Mouse (Mus musculus): ENCODE measurements around the gene Dgki. TPM values are rescaled to one million over a fixed set of nuclear protein-coding genes. Genes with fewer than 3 reads are reported as not detected.

Dgki gene
- polyA plus RNA-seq, 1 experiment = not detected

DNA sequence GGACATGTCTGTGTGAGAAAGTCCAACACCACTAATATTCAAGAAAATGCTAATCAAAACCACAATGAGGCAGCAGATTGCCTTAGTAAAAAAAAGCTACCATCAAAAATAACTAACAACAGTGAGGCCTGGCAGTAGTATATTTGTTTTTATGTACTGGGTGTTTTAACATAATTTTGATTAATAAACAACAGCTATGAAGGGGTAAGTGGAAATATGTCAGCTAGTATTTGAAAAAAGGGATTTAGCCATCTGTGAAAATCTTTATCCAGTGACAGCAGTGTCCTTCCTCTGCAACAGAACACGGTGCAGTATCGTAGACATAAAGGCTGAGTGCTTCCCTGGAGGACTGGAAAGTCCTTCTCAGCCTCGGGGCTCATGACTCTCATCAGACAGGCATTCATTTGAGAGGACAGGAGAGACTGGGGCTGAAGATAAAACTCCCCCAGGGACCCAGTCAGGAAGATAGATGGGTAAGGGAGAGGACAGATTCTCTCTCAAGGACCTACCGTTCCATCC lies 252.3 kb downstream of the Dgki start:
- no peak for TF ChIP-seq CTCF (IDR thresholded peaks at IDR 0.05; ENCODE audit: insufficient read depth, low read depth, low read length)
- no peak for TF ChIP-seq POLR2A (IDR thresholded peaks at IDR 0.05; ENCODE audit: insufficient read depth, low read depth, low read length)
- Histone ChIP-seq H3K4me3 (ENCODE audit: insufficient read depth, low read depth, low read length) (no peak overlapping the region), H3K4me1 (ENCODE audit: control insufficient read depth, insufficient read depth, low read length) (peaks cover 2% of the 10 kb centered on the region; the same call in 1 of the 2 replicates), H3K27ac (ENCODE audit: insufficient read depth, low read depth, low read length) (no peak overlapping the region)
- 60% methylated on average over 4 of the region's 4 CpGs for WGBS

- WGBS = 21% methylated on average over 4 of the region's 4 CpGs
- H3K27ac ChIP-seq (ENCODE audit: insufficient read depth, low read depth, low read length) = no peak overlapping the region
- H3K4me3 ChIP-seq (ENCODE audit: insufficient read depth, low read depth, low read length) = no peak overlapping the region
- H3K4me1 ChIP-seq (ENCODE audit: control insufficient read depth, insufficient read depth, low read length) = no peaks in the 10 kb centered on the region
- no peak for TF ChIP-seq CTCF (IDR thresholded peaks at IDR 0.05; ENCODE audit: insufficient read depth, low read depth, low read length)
- TF ChIP-seq POLR2A (IDR thresholded peaks at IDR 0.05; ENCODE audit: insufficient read depth, low read depth, low read length) = no peak
Measured at GRCm38 (mm10) chr6:37046152-37046788, 253.7 kb downstream of the Dgki start.

DNA sequence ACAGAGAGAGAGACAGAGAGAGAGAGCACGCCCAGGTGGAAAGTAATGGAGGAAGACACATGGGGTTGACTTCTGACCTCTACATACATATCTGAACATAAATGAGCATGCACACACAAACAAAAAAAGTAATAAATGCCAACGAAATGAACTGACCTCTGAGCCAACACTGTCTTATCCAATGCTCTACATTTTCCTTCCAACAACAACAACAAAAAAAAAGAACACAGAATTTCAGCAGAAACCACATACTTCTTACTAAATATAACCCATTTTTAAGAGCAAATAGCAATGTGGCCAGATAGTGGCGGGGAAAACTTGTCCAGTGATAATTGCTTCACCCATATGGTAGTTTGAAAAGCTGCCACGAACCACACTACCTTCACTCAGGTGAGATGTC lies 255.2 kb downstream of the Dgki start:
- TF ChIP-seq CTCF (IDR thresholded peaks at IDR 0.05; ENCODE audit: insufficient read depth, low read depth, low read length) (no peak), POLR2A (IDR thresholded peaks at IDR 0.05; ENCODE audit: insufficient read depth, low read depth, low read length) (no peak)
- Histone ChIP-seq H3K27ac (ENCODE audit: insufficient read depth, low read depth, low read length) (no peak overlapping the region), H3K4me1 (ENCODE audit: control insufficient read depth, insufficient read depth, low read length) (no peaks in the 10 kb centered on the region), H3K4me3 (ENCODE audit: insufficient read depth, low read depth, low read length) (no peak overlapping the region)
- 87% methylated on average over 4 of the region's 4 CpGs for WGBS

DNA sequence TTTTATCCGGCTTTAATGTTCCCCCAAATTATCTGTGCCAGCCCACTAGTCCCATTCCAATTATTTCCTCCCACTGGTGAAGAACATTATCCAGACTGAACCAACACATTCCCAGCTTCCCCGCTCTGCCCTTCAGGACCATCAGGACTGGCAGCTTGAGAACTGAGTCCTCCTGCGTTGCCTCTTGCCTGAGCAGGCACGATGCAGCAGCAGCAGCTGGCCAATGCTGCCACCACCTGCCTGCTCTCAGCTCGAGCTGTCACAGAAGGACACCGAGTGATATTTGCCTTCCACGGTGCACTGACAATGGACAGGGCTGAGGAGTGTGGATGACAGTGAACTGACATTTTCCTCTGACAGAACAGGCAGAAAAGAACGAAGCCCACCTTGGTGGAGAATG lies 261.5 kb downstream of the Dgki start:
- Histone ChIP-seq H3K4me1 (ENCODE audit: control insufficient read depth, insufficient read depth, low read length) (peaks cover 11% of the 10 kb centered on the region), H3K4me3 (ENCODE audit: insufficient read depth, low read depth, low read length) (no peak overlapping the region), H3K27ac (ENCODE audit: insufficient read depth, low read depth, low read length) (peak overlapping the region; percentile 8; the same call in 1 of the 2 replicates)
- 26% methylated on average over 8 of the region's 8 CpGs for WGBS
- no peak for TF ChIP-seq POLR2A (IDR thresholded peaks at IDR 0.05; ENCODE audit: insufficient read depth, low read depth, low read length)
- no peak for TF ChIP-seq CTCF (IDR thresholded peaks at IDR 0.05; ENCODE audit: insufficient read depth, low read depth, low read length)

DNA sequence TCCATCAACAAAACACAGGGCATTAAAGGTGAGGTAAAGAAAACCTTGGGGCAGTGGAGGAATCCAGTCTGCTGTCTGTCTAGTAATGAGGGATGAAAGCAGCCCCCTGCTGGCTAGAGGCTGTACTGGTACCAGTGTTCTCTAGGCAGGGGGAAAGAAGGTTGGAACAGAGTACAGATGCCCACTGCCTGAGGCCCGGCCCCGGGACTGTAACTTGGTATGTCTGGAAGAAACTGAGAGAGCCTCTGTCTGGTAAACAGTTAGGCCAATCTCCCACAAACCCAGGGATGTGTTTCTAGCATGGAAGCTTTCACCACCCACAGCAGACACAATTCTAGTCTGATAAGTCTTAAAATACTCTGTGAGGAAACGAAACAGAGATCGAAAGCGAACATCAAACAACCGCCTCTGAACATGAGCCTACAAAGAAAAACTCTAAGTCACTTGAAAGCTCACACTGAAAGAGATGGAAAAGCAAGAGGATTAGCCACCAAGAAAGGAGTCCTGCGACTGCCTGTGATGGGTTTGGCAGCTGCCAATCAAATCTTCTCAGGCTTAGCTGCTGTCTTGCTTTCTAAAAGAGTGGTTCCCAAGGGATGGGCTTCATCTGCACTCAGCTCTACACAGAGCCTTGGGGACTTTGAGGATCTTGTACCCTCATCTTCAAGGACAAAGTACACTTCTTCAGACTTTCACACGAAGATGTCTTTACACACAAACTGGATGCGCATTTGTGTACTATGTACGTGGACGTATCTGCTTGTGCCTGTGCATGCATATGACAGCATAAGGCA lies 262.7 kb downstream of the Dgki start:
- Histone ChIP-seq H3K4me3 (ENCODE audit: insufficient read depth, low read depth, low read length) (no peak overlapping the region), H3K4me1 (ENCODE audit: control insufficient read depth, insufficient read depth, low read length) (peaks cover 14% of the 10 kb centered on the region), H3K27ac (ENCODE audit: insufficient read depth, low read depth, low read length) (no peak overlapping the region)
- WGBS = 56% methylated on average over 11 of the region's 11 CpGs
- TF ChIP-seq POLR2A (IDR thresholded peaks at IDR 0.05; ENCODE audit: insufficient read depth, low read depth, low read length) = no peak
- no peak for TF ChIP-seq CTCF (IDR thresholded peaks at IDR 0.05; ENCODE audit: insufficient read depth, low read depth, low read length)

DNA sequence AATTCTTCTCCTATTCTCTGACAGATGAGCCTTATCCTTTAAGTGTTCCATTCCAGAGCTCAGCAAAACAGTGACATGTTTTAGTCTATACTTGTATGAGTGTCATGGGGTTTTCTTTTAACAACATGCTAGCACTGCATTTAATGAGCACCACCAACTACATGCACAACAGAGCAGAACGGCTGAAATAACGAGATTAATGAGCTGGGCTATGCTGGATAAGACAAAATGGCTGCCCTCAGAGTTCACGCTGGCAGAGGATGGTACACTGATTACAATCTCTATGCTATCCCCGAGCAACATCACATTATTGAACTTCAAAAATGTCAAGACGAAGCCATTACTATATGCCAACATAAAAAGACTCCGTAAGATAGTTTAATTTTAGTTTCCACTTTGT lies 264.3 kb downstream of the Dgki start:
- TF ChIP-seq CTCF (IDR thresholded peaks at IDR 0.05; ENCODE audit: insufficient read depth, low read depth, low read length) (no peak), POLR2A (IDR thresholded peaks at IDR 0.05; ENCODE audit: insufficient read depth, low read depth, low read length) (no peak)
- no peak overlapping the region for H3K4me3 ChIP-seq (ENCODE audit: insufficient read depth, low read depth, low read length)
- no peak overlapping the region for H3K27ac ChIP-seq (ENCODE audit: insufficient read depth, low read depth, low read length)
- H3K4me1 ChIP-seq (ENCODE audit: control insufficient read depth, insufficient read depth, low read length) = peaks cover 14% of the 10 kb centered on the region
- 82% methylated on average over 6 of the region's 6 CpGs for WGBS

GRCm38 (mm10) chr6:37030986-37031385 lies 269.0 kb downstream of the Dgki start:
- no peak overlapping the region for H3K4me3 ChIP-seq (ENCODE audit: insufficient read depth, low read depth, low read length)
- WGBS = 58% methylated on average over 1 of the region's 1 CpGs
- no peak for TF ChIP-seq CTCF (IDR thresholded peaks at IDR 0.05; ENCODE audit: insufficient read depth, low read depth, low read length)
- no peak for TF ChIP-seq POLR2A (IDR thresholded peaks at IDR 0.05; ENCODE audit: insufficient read depth, low read depth, low read length)
- 0 out of 2 replicates have a peak, but pooled peaks cover 3% of the 10 kb centered on the region for H3K4me1 ChIP-seq (ENCODE audit: control insufficient read depth, insufficient read depth, low read length)
- H3K27ac ChIP-seq (ENCODE audit: insufficient read depth, low read depth, low read length) = no peak overlapping the region

GRCm38 (mm10) chr6:37030402-37030801 lies 269.6 kb downstream of the Dgki start:
- Histone ChIP-seq H3K4me3 (ENCODE audit: insufficient read depth, low read depth, low read length) (no peak overlapping the region), H3K4me1 (ENCODE audit: control insufficient read depth, insufficient read depth, low read length) (0 out of 2 replicates have a peak, but pooled peaks cover 3% of the 10 kb centered on the region), H3K27ac (ENCODE audit: insufficient read depth, low read depth, low read length) (no peak overlapping the region)
- WGBS = 72% methylated on average over 2 of the region's 2 CpGs
- TF ChIP-seq CTCF (IDR thresholded peaks at IDR 0.05; ENCODE audit: insufficient read depth, low read depth, low read length) (no peak), POLR2A (IDR thresholded peaks at IDR 0.05; ENCODE audit: insufficient read depth, low read depth, low read length) (no peak)

- TF ChIP-seq CTCF (IDR thresholded peaks at IDR 0.05; ENCODE audit: insufficient read depth, low read depth, low read length) (no peak), POLR2A (IDR thresholded peaks at IDR 0.05; ENCODE audit: insufficient read depth, low read depth, low read length) (no peak)
- WGBS = 93% methylated on average over 6 of the region's 6 CpGs
Measured at GRCm38 (mm10) chr6:37028841-37029240, 271.1 kb downstream of the Dgki start.

More at GRCm38 (mm10) chr6:37028841-37029240, 271.1 kb downstream of the Dgki start:
- Histone ChIP-seq H3K4me1 (ENCODE audit: control insufficient read depth, insufficient read depth, low read length) (0 out of 2 replicates have a peak, but pooled peaks cover 3% of the 10 kb centered on the region), H3K27ac (ENCODE audit: insufficient read depth, low read depth, low read length) (no peak overlapping the region), H3K4me3 (ENCODE audit: insufficient read depth, low read depth, low read length) (no peak overlapping the region)
